Mouse (Mus musculus): Measurements from ENCODE around the gene Zcchc8. TPM values are rescaled to one million over a fixed set of nuclear protein-coding genes. Genes with fewer than 3 reads are reported as not detected.
"Not testable (repeated sequence)": the region's sequence is repeated elsewhere in the genome, so short reads cannot be mapped to it uniquely, and the experiment has no call there.

Zcchc8 gene
- total and polyA plus RNA-seq, 3 experiments: 18.4 to 57.4 TPM; not detected in 1

DNA sequence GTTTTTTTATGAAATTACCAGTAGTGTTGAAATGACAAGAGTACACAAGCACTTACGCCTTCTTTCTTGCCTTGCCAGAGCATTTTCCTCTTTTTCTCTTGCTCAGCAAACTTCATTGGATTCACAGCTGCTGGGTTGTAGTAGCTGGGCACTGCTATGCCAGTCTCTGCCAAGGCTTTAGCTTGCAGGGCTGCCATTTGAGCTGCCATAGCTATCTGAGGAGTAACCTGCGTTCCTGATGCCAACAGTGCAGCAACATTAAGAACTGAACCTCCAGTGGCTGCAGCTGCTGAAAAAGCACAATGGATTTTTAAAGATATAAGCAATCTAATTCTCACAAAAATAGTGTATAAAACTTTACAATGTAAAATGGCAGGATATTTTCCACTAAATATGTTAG, 10.1 kb upstream of the Zcchc8 start:
- H3K79me2 ChIP-seq (ENCODE audit: control insufficient read depth, insufficient read depth, low read length, poor library complexity): no peaks in the 10 kb centered on the region
- no peak overlapping the region for H3K9ac ChIP-seq (ENCODE audit: control insufficient read depth, low read depth, low read length, poor library complexity, severe bottlenecking)
- no peaks in the 10 kb centered on the region for H3K27me3 ChIP-seq (ENCODE audit: control insufficient read depth in 1 of 2, insufficient read depth in 2 of 2, low read length in 2 of 2)
- peaks cover 3 to 65% of the 10 kb centered on the region in 2 experiments for H3K36me3 ChIP-seq (ENCODE audit: control insufficient read depth in 1 of 2, insufficient read depth in 2 of 2, low read length in 2 of 2)
- H3K9me3 ChIP-seq (replicated peaks; ENCODE audit: insufficient read depth, low read length): no peaks in the 10 kb centered on the region
- no peak for TF ChIP-seq CHD2 (IDR thresholded peaks at IDR 0.05; ENCODE audit: low read length)
- TF ChIP-seq MAFK (IDR thresholded peaks at IDR 0.05; ENCODE audit: borderline replicate concordance, low read depth, low read length): no peak
- no peak for TF ChIP-seq CHD1 (IDR thresholded peaks at IDR 0.05; ENCODE audit: low read depth, low read length)
- no peak for TF ChIP-seq TAL1 (IDR thresholded peaks at IDR 0.05; ENCODE audit: low read length)
- no peak for DNase-seq (ENCODE audit: low read depth, low spot score)
- no peaks in the 10 kb centered on the region for H3K4me1 ChIP-seq (ENCODE audit: control insufficient read depth in 1 of 2, insufficient read depth in 2 of 2, low read length in 2 of 2)
- no peak overlapping the region for H3K27ac ChIP-seq (ENCODE audit: control insufficient read depth, low read depth, low read length)
- H3K4me3 ChIP-seq (ENCODE audit: control insufficient read depth in 1 of 2, insufficient read depth in 1 of 2, low read depth in 2 of 2, low read length in 2 of 2): no peak overlapping the region

DNA sequence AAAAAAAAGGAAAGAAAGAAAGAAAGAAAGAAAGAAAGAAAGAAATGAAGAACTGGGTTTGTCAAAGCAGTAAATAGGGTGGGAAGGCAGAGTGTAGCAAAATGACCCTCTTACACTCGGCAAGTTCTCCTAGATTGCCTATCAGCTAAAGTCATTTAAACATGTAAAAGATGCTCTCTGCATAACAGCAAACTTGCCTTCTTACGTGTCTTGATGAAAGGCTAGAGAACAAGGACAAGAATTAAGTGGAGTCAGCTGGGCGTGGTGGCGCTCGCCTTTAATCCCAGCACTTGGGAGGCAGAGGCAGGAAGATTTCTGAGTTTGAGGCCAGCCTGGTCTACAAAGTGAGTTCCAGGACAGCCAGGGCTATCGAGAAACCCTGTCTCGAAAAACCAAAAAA, 2.9 kb upstream of the Zcchc8 start:
- peaks cover 16% of the 10 kb centered on the region for H3K79me2 ChIP-seq (ENCODE audit: control insufficient read depth, insufficient read depth, low read length, poor library complexity)
- H3K4me3 ChIP-seq (ENCODE audit: control insufficient read depth in 1 of 2, insufficient read depth in 1 of 2, low read depth in 2 of 2, low read length in 2 of 2); H3K9me3 ChIP-seq (replicated peaks; ENCODE audit: insufficient read depth, low read length): not testable (repeated sequence)

GRCm38 (mm10) chr5:123714622-123715021, 6.3 kb downstream of the Zcchc8 start:
- H3K9me3 ChIP-seq (replicated peaks; ENCODE audit: insufficient read depth, low read length): no peaks in the 10 kb centered on the region
- H3K4me1 ChIP-seq (ENCODE audit: control insufficient read depth in 1 of 2, insufficient read depth in 2 of 2, low read length in 2 of 2): peaks cover 2 to 5% of the 10 kb centered on the region in 2 experiments; a peak in 3 of 4 replicates
- H3K4me3 ChIP-seq (ENCODE audit: control insufficient read depth in 1 of 2, insufficient read depth in 1 of 2, low read depth in 2 of 2, low read length in 2 of 2): no peak overlapping the region
- no peaks in the 10 kb centered on the region for H3K27me3 ChIP-seq (ENCODE audit: control insufficient read depth in 1 of 2, insufficient read depth in 2 of 2, low read length in 2 of 2)
- peaks cover 29% of the 10 kb centered on the region for H3K79me2 ChIP-seq (ENCODE audit: control insufficient read depth, insufficient read depth, low read length, poor library complexity)
- peak; percentile 32 for DNase-seq (ENCODE audit: low read depth, low spot score)
- peaks cover 13 to 23% of the 10 kb centered on the region in 2 experiments for H3K36me3 ChIP-seq (ENCODE audit: control insufficient read depth in 1 of 2, insufficient read depth in 2 of 2, low read length in 2 of 2)
- TF ChIP-seq UBTF (IDR thresholded peaks at IDR 0.05; ENCODE audit: borderline replicate concordance, insufficient read depth, low read depth, low read length): no peak
- peak in 1 of 2 experiments; percentile 29; a peak in 1 of 4 replicates for TF ChIP-seq EP300 (IDR thresholded peaks at IDR 0.05; ENCODE audit: low read depth in 1 of 2, low read length in 2 of 2)
- no peak for TF ChIP-seq CHD1 (IDR thresholded peaks at IDR 0.05; ENCODE audit: low read depth, low read length)
- TF ChIP-seq MXI1 (IDR thresholded peaks at IDR 0.05; ENCODE audit: low read depth, low read length): peak; percentile 41; the same call in 1 of the 2 replicates
- 0 out of 2 replicates have a peak, but pooled peaks have one; percentile 3 for TF ChIP-seq ETS1 (IDR thresholded peaks at IDR 0.05; ENCODE audit: low read depth, low read length)
- TF ChIP-seq NELFE (IDR thresholded peaks at IDR 0.05; ENCODE audit: low read depth, low read length): no peak
- TF ChIP-seq GATA1 (IDR thresholded peaks at IDR 0.05; ENCODE audit: low read depth, low read length): 0 out of 2 replicates have a peak, but pooled peaks have one; percentile 21
- TF ChIP-seq TCF12 (IDR thresholded peaks at IDR 0.05; ENCODE audit: low read depth, low read length): peak; percentile 27; the same call in 1 of the 2 replicates
- H3K9ac ChIP-seq (ENCODE audit: control insufficient read depth, low read depth, low read length, poor library complexity, severe bottlenecking): no peak overlapping the region
- no peak overlapping the region for H3K27ac ChIP-seq (ENCODE audit: control insufficient read depth, low read depth, low read length)

More for the DNA sequence above, 2.9 kb upstream of the Zcchc8 start:
- not testable (repeated sequence) for H3K36me3 ChIP-seq (ENCODE audit: control insufficient read depth in 1 of 2, insufficient read depth in 2 of 2, low read length in 2 of 2); H3K27me3 ChIP-seq (ENCODE audit: control insufficient read depth in 1 of 2, insufficient read depth in 2 of 2, low read length in 2 of 2); H3K9ac ChIP-seq (ENCODE audit: control insufficient read depth, low read depth, low read length, poor library complexity, severe bottlenecking); DNase-seq (ENCODE audit: low read depth, low spot score); H3K27ac ChIP-seq (ENCODE audit: control insufficient read depth, low read depth, low read length); H3K4me1 ChIP-seq (ENCODE audit: control insufficient read depth in 1 of 2, insufficient read depth in 2 of 2, low read length in 2 of 2)

Measured in MEL (cell line).